Mouse (Mus musculus) forebrain, embryonic 12.5 days (tissue): ENCODE results near the gene Pnp2. TPM values are rescaled to one million over a fixed set of nuclear protein-coding genes. Genes with fewer than 3 reads are reported as not detected.
"Not testable (repeated sequence)": the region's sequence is repeated elsewhere in the genome, so short reads cannot be mapped to it uniquely, and the experiment has no call there.

ENCODE experiments used
- ATAC-seq: fragments of 200-750 bp; cut with Nextera tagmentation; 2 replicates; pipeline ENCODE4 v1.8.0; 2017; ENCODE audit warnings: moderate TSS enrichment; ENCODE audit not compliant: low FRiP score
- H3K27ac ChIP-seq: fragments of 300-500 bp; sonication (generic); 2 replicates; pipeline ENCODE4 v1.5.1; 2016; ENCODE audit warnings: mild to moderate bottlenecking
- H3K27me3 ChIP-seq: fragments of 300-500 bp; sonication (generic); 2 replicates; pipeline ENCODE4 v1.6.1; 2016; ENCODE audit warnings: mild to moderate bottlenecking
- H3K36me3 ChIP-seq: fragments of 300-500 bp; sonication (generic); replicated peaks from 2 replicates; pipeline ENCODE4 v1.6.1; 2016; ENCODE audit warnings: mild to moderate bottlenecking
- H3K4me1 ChIP-seq: fragments of 300-500 bp; sonication (generic); 2 replicates; pipeline ENCODE4 v1.6.1; 2016
- H3K4me2 ChIP-seq: fragments of 300-500 bp; sonication (generic); 2 replicates; pipeline ENCODE4 v1.6.1; 2016; ENCODE audit warnings: mild to moderate bottlenecking, moderate library complexity
- H3K4me3 ChIP-seq: fragments of 300-500 bp; sonication (generic); replicated peaks from 2 replicates; pipeline ENCODE4 v1.5.1; 2016; ENCODE audit warnings: mild to moderate bottlenecking
- H3K9ac ChIP-seq: fragments of 300-500 bp; sonication (generic); 2 replicates; pipeline ENCODE4 v1.6.1; 2016; ENCODE audit warnings: mild to moderate bottlenecking
- H3K9me3 ChIP-seq: fragments of 300-500 bp; sonication (generic); 2 replicates; pipeline ENCODE4 v1.6.1; 2016
- WGBS: fragments of 180-500 bp; shearing (Covaris S2); methylation state at CpG from one replicate; pipeline ENCODE4 v1.1.7; 2016; 5-methylcytosine and 5-hydroxymethylcytosine counted together
- polyA plus RNA-seq: library from polyadenylated mRNA; unstranded; fragments of >200 nt; fragmentation: Nextera tagmentation; extraction: Ambion mirVana; gene quantifications from 2 replicates; pipeline ENCODE4 v1.2.1, GENCODE M21; 2016

The Pnp2 gene
- 0.42 and 0.60 TPM in 2 replicates for polyA plus RNA-seq

- H3K4me3 ChIP-seq: 0 out of 2 replicates have a peak within 1 kb of the TSS, but pooled peaks have one; percentile 3
- 5% methylated on average over 19 of the region's 19 CpGs for WGBS
- peak; percentile 89 for ATAC-seq
- H3K9ac ChIP-seq, H3K27me3 ChIP-seq, H3K4me1 ChIP-seq, H3K9me3 ChIP-seq, H3K36me3 ChIP-seq, H3K27ac ChIP-seq: not testable (repeated sequence)
- peak within 1 kb of the TSS; percentile 35 for H3K4me2 ChIP-seq
These were observed at the start of gene Pnp2 for GRCm38 (mm10) chr14:50955942-50956508. Pnp2 (plus strand) TSS chr14:50955992.

GRCm38 (mm10) chr14:50908126-50908525 lies 47.7 kb upstream of the Pnp2 start:
- no peak overlapping the region for H3K9ac ChIP-seq
- no peak overlapping the region for H3K27ac ChIP-seq
- peaks cover 5% of the 10 kb centered on the region for H3K4me1 ChIP-seq
- H3K4me2 ChIP-seq: no peak overlapping the region
- H3K4me3 ChIP-seq: no peak overlapping the region
- ATAC-seq: no peak
- WGBS: 79% methylated on average over 4 of the region's 4 CpGs
- peaks cover 23% of the 10 kb centered on the region for H3K36me3 ChIP-seq
- H3K9me3 ChIP-seq: no peaks in the 10 kb centered on the region
- no peaks in the 10 kb centered on the region for H3K27me3 ChIP-seq

GRCm38 (mm10) chr14:50911356-50911755 lies 44.4 kb upstream of the Pnp2 start:
- ATAC-seq: no peak
- Histone ChIP-seq H3K27me3 (no peaks in the 10 kb centered on the region), H3K4me2 (no peak overlapping the region), H3K27ac (no peak overlapping the region), H3K36me3 (peaks cover 53% of the 10 kb centered on the region), H3K9ac (no peak overlapping the region), H3K9me3 (no peaks in the 10 kb centered on the region), H3K4me3 (no peak overlapping the region), H3K4me1 (no peaks in the 10 kb centered on the region)
- WGBS: 54% methylated on average over 3 of the region's 3 CpGs

GRCm38 (mm10) chr14:50923437-50923836 lies 32.4 kb upstream of the Pnp2 start:
- H3K9ac ChIP-seq: peak overlapping the region; percentile 86; the same call in 1 of the 2 replicates
- H3K9me3 ChIP-seq, H3K27me3 ChIP-seq, H3K27ac ChIP-seq, ATAC-seq: not testable (repeated sequence)
- H3K4me1 ChIP-seq: peaks cover 25% of the 10 kb centered on the region
- peak overlapping the region; percentile 80 for H3K4me3 ChIP-seq
- peak overlapping the region; percentile 73 for H3K4me2 ChIP-seq
- H3K36me3 ChIP-seq: peaks cover 46% of the 10 kb centered on the region
- 83% methylated on average over 1 of the region's 1 CpGs for WGBS

- Histone ChIP-seq H3K27me3 (no peaks in the 10 kb centered on the region), H3K9ac (peak within 1 kb of the TSS; percentile 86), H3K27ac (peak within 1 kb of the TSS; percentile 93), H3K9me3 (no peaks in the 10 kb centered on the region), H3K4me2 (peak within 1 kb of the TSS; percentile 73), H3K36me3 (peaks cover 45% of the 10 kb centered on the region), H3K4me1 (peaks cover 30% of the 10 kb centered on the region), H3K4me3 (peak within 1 kb of the TSS; percentile 80)
- peak; percentile 97 for ATAC-seq
- under 1% methylated on average over 57 of the region's 57 CpGs for WGBS
These were observed 31.3 kb upstream of the Pnp2 start, which contains the start of the genes Osgep and Apex1 for GRCm38 (mm10) chr14:50924281-50925064. Osgep (minus strand) TSS chr14:50924893. Apex1 (plus strand) TSS chr14:50924968.

GRCm38 (mm10) chr14:50925111-50925920 lies 30.5 kb upstream of the Pnp2 start:
- Histone ChIP-seq H3K4me2 (peak overlapping the region; percentile 73), H3K4me1 (peaks cover 37% of the 10 kb centered on the region), H3K9ac (peak overlapping the region; percentile 86), H3K4me3 (peak overlapping the region; percentile 80), H3K36me3 (peaks cover 42% of the 10 kb centered on the region), H3K27ac (peak overlapping the region; percentile 93), H3K27me3 (no peaks in the 10 kb centered on the region), H3K9me3 (no peaks in the 10 kb centered on the region)
- peak; percentile 1; the same call in 1 of the 2 replicates for ATAC-seq
- WGBS: 2% methylated on average over 38 of the region's 38 CpGs

- ATAC-seq: no peak
- Histone ChIP-seq H3K4me1 (peaks cover 45% of the 10 kb centered on the region), H3K4me2 (no peak overlapping the region), H3K27me3 (no peaks in the 10 kb centered on the region), H3K9me3 (no peaks in the 10 kb centered on the region), H3K4me3 (no peak overlapping the region; the same call in 1 of the 2 replicates), H3K27ac (no peak overlapping the region), H3K36me3 (peaks cover 34% of the 10 kb centered on the region), H3K9ac (no peak overlapping the region)
- WGBS: 77% methylated on average over 3 of the region's 3 CpGs
These were observed 28.4 kb upstream of the Pnp2 start for GRCm38 (mm10) chr14:50927366-50927765.

GRCm38 (mm10) chr14:50929951-50930350 lies 25.8 kb upstream of the Pnp2 start:
- 24% methylated on average over 10 of the region's 10 CpGs for WGBS
- H3K4me1 ChIP-seq: peaks cover 37% of the 10 kb centered on the region
- no peaks in the 10 kb centered on the region for H3K27me3 ChIP-seq
- H3K27ac ChIP-seq: peak overlapping the region; percentile 85
- peak overlapping the region; percentile 93 for H3K4me3 ChIP-seq
- peak overlapping the region; percentile 96 for H3K9ac ChIP-seq
- H3K36me3 ChIP-seq: peaks cover 34% of the 10 kb centered on the region
- no peak for ATAC-seq
- peak overlapping the region; percentile 89 for H3K4me2 ChIP-seq
- H3K9me3 ChIP-seq: no peaks in the 10 kb centered on the region

GRCm38 (mm10) chr14:50930377-50930753 lies 25.4 kb upstream of the Pnp2 start:
- under 1% methylated on average over 38 of the region's 38 CpGs for WGBS
- Histone ChIP-seq H3K9me3 (no peaks in the 10 kb centered on the region), H3K9ac (peak overlapping the region; percentile 96), H3K36me3 (peaks cover 34% of the 10 kb centered on the region), H3K4me2 (peak overlapping the region; percentile 89), H3K27ac (peak overlapping the region; percentile 85), H3K27me3 (no peaks in the 10 kb centered on the region), H3K4me3 (peak overlapping the region; percentile 93), H3K4me1 (peaks cover 37% of the 10 kb centered on the region)
- peak; percentile 55 for ATAC-seq

GRCm38 (mm10) chr14:50930754-50931492 lies 24.9 kb upstream of the Pnp2 start, which contains the start of the genes Pip4p1 and Pnp:
Pip4p1 (minus strand) TSS chr14:50930856.
Pnp (plus strand) TSS chr14:50931082.
- no peaks in the 10 kb centered on the region for H3K27me3 ChIP-seq
- peak; percentile 99 for ATAC-seq
- peak within 1 kb of the TSS; percentile 93 for H3K4me3 ChIP-seq
- no peaks in the 10 kb centered on the region for H3K9me3 ChIP-seq
- H3K4me2 ChIP-seq: peak within 1 kb of the TSS; percentile 89
- H3K4me1 ChIP-seq: peaks cover 34% of the 10 kb centered on the region
- peak within 1 kb of the TSS; percentile 96 for H3K9ac ChIP-seq
- H3K36me3 ChIP-seq: peaks cover 34% of the 10 kb centered on the region
- under 1% methylated on average over 68 of the region's 68 CpGs for WGBS
- peak within 1 kb of the TSS; percentile 93 for H3K27ac ChIP-seq

- H3K4me2 ChIP-seq: peak overlapping the region; percentile 89
- 14% methylated on average over 12 of the region's 12 CpGs for WGBS
- peak overlapping the region; percentile 66 for H3K9ac ChIP-seq
- H3K4me3 ChIP-seq: peak overlapping the region; percentile 93
- no peak; the same call in 1 of the 2 replicates for ATAC-seq
- H3K27ac ChIP-seq: peak overlapping the region; percentile 93
- H3K9me3 ChIP-seq: no peaks in the 10 kb centered on the region
- H3K36me3 ChIP-seq: peaks cover 28% of the 10 kb centered on the region
- H3K4me1 ChIP-seq: peaks cover 27% of the 10 kb centered on the region
- H3K27me3 ChIP-seq: no peaks in the 10 kb centered on the region
These were observed 24.2 kb upstream of the Pnp2 start for GRCm38 (mm10) chr14:50931493-50932020.
